Mouse (Mus musculus): ENCODE measurements around the gene Ippk. TPM values are rescaled to one million over a fixed set of nuclear protein-coding genes. Genes with fewer than 3 reads are reported as not detected.

Ippk gene
- polyA plus RNA-seq, 1 experiment: 12.8 TPM

- Histone ChIP-seq H3K27me3 (ENCODE audit: control insufficient read depth, insufficient read depth, low read length) (no peaks in the 10 kb centered on the region), H3K4me1 (ENCODE audit: control insufficient read depth, insufficient read depth, low read length) (no peaks in the 10 kb centered on the region), H3K27ac (ENCODE audit: insufficient read depth, low read length) (no peak overlapping the region), H3K4me3 (replicated peaks; ENCODE audit: insufficient read depth, low read depth, low read length) (no peak overlapping the region)
- no peak for DNase-seq
- TF ChIP-seq POLR2A (IDR thresholded peaks at IDR 0.05; ENCODE audit: borderline replicate concordance, insufficient read depth, low read length) (no peak), CTCF (IDR thresholded peaks at IDR 0.05; ENCODE audit: borderline replicate concordance, insufficient read depth, low read depth, low read length) (peak; percentile 17; the same call in 1 of the 2 replicates)
- 18% methylated on average over 6 of the region's 6 CpGs for WGBS
Measured at GRCm38 (mm10) chr13:49400139-49400538, 20.9 kb upstream of the Ippk start.

GRCm38 (mm10) chr13:49402628-49403027 lies 18.4 kb upstream of the Ippk start:
- H3K4me3 ChIP-seq (replicated peaks; ENCODE audit: insufficient read depth, low read depth, low read length): no peak overlapping the region
- WGBS: 71% methylated on average over 2 of the region's 2 CpGs
- no peak for DNase-seq
- no peak for TF ChIP-seq POLR2A (IDR thresholded peaks at IDR 0.05; ENCODE audit: borderline replicate concordance, insufficient read depth, low read length)
- no peak for TF ChIP-seq CTCF (IDR thresholded peaks at IDR 0.05; ENCODE audit: borderline replicate concordance, insufficient read depth, low read depth, low read length)
- H3K27ac ChIP-seq (ENCODE audit: insufficient read depth, low read length): no peak overlapping the region
- H3K27me3 ChIP-seq (ENCODE audit: control insufficient read depth, insufficient read depth, low read length): no peaks in the 10 kb centered on the region
- no peaks in the 10 kb centered on the region for H3K4me1 ChIP-seq (ENCODE audit: control insufficient read depth, insufficient read depth, low read length)

- DNase-seq: no peak
- H3K27me3 ChIP-seq (ENCODE audit: control insufficient read depth, insufficient read depth, low read length): no peaks in the 10 kb centered on the region
- H3K4me1 ChIP-seq (ENCODE audit: control insufficient read depth, insufficient read depth, low read length): no peaks in the 10 kb centered on the region
- no peak overlapping the region for H3K27ac ChIP-seq (ENCODE audit: insufficient read depth, low read length)
- no peak overlapping the region for H3K4me3 ChIP-seq (replicated peaks; ENCODE audit: insufficient read depth, low read depth, low read length)
- TF ChIP-seq CTCF (IDR thresholded peaks at IDR 0.05; ENCODE audit: borderline replicate concordance, insufficient read depth, low read depth, low read length) (no peak), POLR2A (IDR thresholded peaks at IDR 0.05; ENCODE audit: borderline replicate concordance, insufficient read depth, low read length) (no peak)
Measured at GRCm38 (mm10) chr13:49407795-49408194, 13.3 kb upstream of the Ippk start.

- TF ChIP-seq CTCF (IDR thresholded peaks at IDR 0.05; ENCODE audit: borderline replicate concordance, insufficient read depth, low read depth, low read length) (no peak), POLR2A (IDR thresholded peaks at IDR 0.05; ENCODE audit: borderline replicate concordance, insufficient read depth, low read length) (no peak)
- Histone ChIP-seq H3K27me3 (ENCODE audit: control insufficient read depth, insufficient read depth, low read length) (no peaks in the 10 kb centered on the region), H3K4me1 (ENCODE audit: control insufficient read depth, insufficient read depth, low read length) (peaks cover 5% of the 10 kb centered on the region), H3K4me3 (replicated peaks; ENCODE audit: insufficient read depth, low read depth, low read length) (peak overlapping the region; percentile 93), H3K27ac (ENCODE audit: insufficient read depth, low read length) (no peak overlapping the region)
- DNase-seq: no peak
- under 1% methylated on average over 15 of the region's 15 CpGs for WGBS
Measured at GRCm38 (mm10) chr13:49421606-49421917, 513 bp downstream of the Ippk start.

GRCm38 (mm10) chr13:49421959-49422358 lies 910 bp downstream of the Ippk start:
- DNase-seq: no peak
- Histone ChIP-seq H3K27me3 (ENCODE audit: control insufficient read depth, insufficient read depth, low read length) (no peaks in the 10 kb centered on the region), H3K4me3 (replicated peaks; ENCODE audit: insufficient read depth, low read depth, low read length) (peak overlapping the region; percentile 93), H3K27ac (ENCODE audit: insufficient read depth, low read length) (no peak overlapping the region), H3K4me1 (ENCODE audit: control insufficient read depth, insufficient read depth, low read length) (peaks cover 5% of the 10 kb centered on the region)
- 32% methylated on average over 4 of the region's 4 CpGs for WGBS
- TF ChIP-seq POLR2A (IDR thresholded peaks at IDR 0.05; ENCODE audit: borderline replicate concordance, insufficient read depth, low read length) (no peak), CTCF (IDR thresholded peaks at IDR 0.05; ENCODE audit: borderline replicate concordance, insufficient read depth, low read depth, low read length) (no peak)

GRCm38 (mm10) chr13:49426736-49427135 lies 5.7 kb downstream of the Ippk start:
- TF ChIP-seq POLR2A (IDR thresholded peaks at IDR 0.05; ENCODE audit: borderline replicate concordance, insufficient read depth, low read length) (no peak), CTCF (IDR thresholded peaks at IDR 0.05; ENCODE audit: borderline replicate concordance, insufficient read depth, low read depth, low read length) (no peak)
- 88% methylated on average over 3 of the region's 3 CpGs for WGBS
- no peaks in the 10 kb centered on the region for H3K27me3 ChIP-seq (ENCODE audit: control insufficient read depth, insufficient read depth, low read length)
- H3K4me3 ChIP-seq (replicated peaks; ENCODE audit: insufficient read depth, low read depth, low read length): no peak overlapping the region
- peaks cover 9% of the 10 kb centered on the region for H3K4me1 ChIP-seq (ENCODE audit: control insufficient read depth, insufficient read depth, low read length)
- no peak overlapping the region for H3K27ac ChIP-seq (ENCODE audit: insufficient read depth, low read length)
- DNase-seq: no peak

GRCm38 (mm10) chr13:49428042-49428675 lies 7.1 kb downstream of the Ippk start:
- 96% methylated on average over 1 of the region's 1 CpGs for WGBS
- DNase-seq: no peak
- H3K4me1 ChIP-seq (ENCODE audit: control insufficient read depth, insufficient read depth, low read length): peaks cover 4% of the 10 kb centered on the region; the same call in 1 of the 2 replicates
- H3K4me3 ChIP-seq (replicated peaks; ENCODE audit: insufficient read depth, low read depth, low read length): no peak overlapping the region
- H3K27me3 ChIP-seq (ENCODE audit: control insufficient read depth, insufficient read depth, low read length): no peaks in the 10 kb centered on the region
- H3K27ac ChIP-seq (ENCODE audit: insufficient read depth, low read length): peak overlapping the region; percentile 4; the same call in 1 of the 2 replicates
- TF ChIP-seq CTCF (IDR thresholded peaks at IDR 0.05; ENCODE audit: borderline replicate concordance, insufficient read depth, low read depth, low read length): no peak
- TF ChIP-seq POLR2A (IDR thresholded peaks at IDR 0.05; ENCODE audit: borderline replicate concordance, insufficient read depth, low read length): no peak

GRCm38 (mm10) chr13:49430529-49430928 lies 9.5 kb downstream of the Ippk start:
- Histone ChIP-seq H3K4me3 (replicated peaks; ENCODE audit: insufficient read depth, low read depth, low read length) (no peak overlapping the region), H3K27ac (ENCODE audit: insufficient read depth, low read length) (no peak overlapping the region), H3K4me1 (ENCODE audit: control insufficient read depth, insufficient read depth, low read length) (peaks cover 4% of the 10 kb centered on the region; the same call in 1 of the 2 replicates), H3K27me3 (ENCODE audit: control insufficient read depth, insufficient read depth, low read length) (no peaks in the 10 kb centered on the region)
- DNase-seq: no peak
- WGBS: 64% methylated on average over 4 of the region's 4 CpGs
- TF ChIP-seq POLR2A (IDR thresholded peaks at IDR 0.05; ENCODE audit: borderline replicate concordance, insufficient read depth, low read length) (no peak), CTCF (IDR thresholded peaks at IDR 0.05; ENCODE audit: borderline replicate concordance, insufficient read depth, low read depth, low read length) (no peak)
